18 mouse cellular contexts compared by ENCODE assay signal in the genomic region with DNA sequence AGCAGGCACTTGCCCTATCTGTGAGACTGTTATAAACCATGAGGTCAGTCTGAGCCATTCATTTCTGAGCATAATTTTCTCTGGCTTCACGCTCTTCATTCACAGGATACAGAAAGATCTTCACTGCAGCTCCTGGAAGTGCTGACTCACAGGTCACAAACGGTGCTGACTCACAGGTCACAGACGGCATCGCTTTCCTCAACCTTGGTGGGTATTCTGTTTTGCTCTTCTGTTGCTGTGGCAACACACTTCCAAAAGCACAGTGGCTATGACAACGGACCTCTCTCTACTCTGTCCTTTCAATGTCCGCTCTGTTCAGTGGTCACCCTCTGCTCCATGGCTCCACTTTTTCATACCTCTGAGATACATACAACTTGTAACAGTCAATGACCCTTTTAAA.
DNase-seq lines count a peak whose midpoint lies in the region; ATAC-seq and TF ChIP-seq lines count a peak whose summit lies in the region.
"Had no signal": no experiment of that assay in that cellular context is flagged by ENCODE, and none has a peak within 500 bp of the region (broad histone marks: within the 10 kb centered on the region; RNA-seq: fewer than 3 reads in every experiment).

No protein-coding gene starts in this region.

- 66% methylated on average over 6 of the region's 6 CpGs for WGBS in midbrain, postnatal 0 days
- WGBS in midbrain, embryonic 10.5 days, result 93% methylated on average over 6 of the region's 6 CpGs

- H3K27ac ChIP-seq in midbrain, postnatal 0 days (ENCODE audit: low read depth, low read length), result no peak overlapping the region
- no peak overlapping the region for H3K27ac ChIP-seq in midbrain, embryonic 10.5 days (replicated peaks)
- H3K27ac ChIP-seq: hindbrain, embryonic 10.5 days; intestine, embryonic 15.5 days; limb, embryonic 10.5 days; liver, embryonic 12.5 days had no signal

- no peaks in the 10 kb centered on the region for H3K4me1 ChIP-seq in midbrain, postnatal 0 days (ENCODE audit: insufficient read depth, low read length)
- H3K4me1 ChIP-seq in midbrain, embryonic 10.5 days, result 0 out of 2 replicates have a peak, but pooled peaks cover 3% of the 10 kb centered on the region
- H3K4me1 ChIP-seq: hindbrain, embryonic 10.5 days; intestine, embryonic 15.5 days; limb, embryonic 10.5 days had no signal

- no peak overlapping the region for H3K4me2 ChIP-seq in midbrain, postnatal 0 days (ENCODE audit: low read depth, low read length, poor library complexity, severe bottlenecking)
- H3K4me2 ChIP-seq: intestine, embryonic 15.5 days; liver, embryonic 12.5 days had no signal

- no peaks in the 10 kb centered on the region for H3K9me3 ChIP-seq in midbrain, postnatal 0 days (ENCODE audit: low read length)
- H3K9me3 ChIP-seq in midbrain, embryonic 10.5 days (replicated peaks), result no peaks in the 10 kb centered on the region; the same call in 1 of the 2 replicates
- H3K9me3 ChIP-seq: G1E; intestine, embryonic 15.5 days; limb, embryonic 10.5 days; liver, embryonic 12.5 days had no signal

- H3K36me3 ChIP-seq in midbrain, postnatal 0 days (ENCODE audit: insufficient read depth, low read length), result no peaks in the 10 kb centered on the region
- no peaks in the 10 kb centered on the region for H3K36me3 ChIP-seq in midbrain, embryonic 10.5 days
- H3K36me3 ChIP-seq: G1E; hindbrain, embryonic 10.5 days; intestine, embryonic 15.5 days; limb, embryonic 10.5 days; liver, embryonic 12.5 days had no signal

- no peak for TF ChIP-seq CTCF in midbrain, postnatal 0 days (IDR thresholded peaks at IDR 0.05)

- DNase-seq in adrenal gland, adult 2 months, result peak; percentile 70
- DNase-seq in adrenal gland, adult 18-20 months (ENCODE audit: low spot score in 2 of 2), result no peak
- DNase-seq in midbrain, postnatal 0 days (ENCODE audit: low spot score), result peak; percentile 34
- DNase-seq in midbrain, embryonic 10.5 days (ENCODE audit: low spot score), result no peak
- DNase-seq in R1 (ENCODE audit: low read depth, low spot score) (peak; percentile 73), adipocyte (ENCODE audit: low spot score) (no peak)
- no peak for DNase-seq in spleen, adult 18-20 months
- DNase-seq: B cell, adult 2 months; cerebellum, postnatal 36 days; heart, adult 11 months; kidney, postnatal 36 days; thymus, adult 18-20 months had no signal

- no peaks in the 10 kb centered on the region for H3K27me3 ChIP-seq in midbrain, postnatal 0 days (ENCODE audit: insufficient read depth, low read length)
- no peaks in the 10 kb centered on the region for H3K27me3 ChIP-seq in midbrain, embryonic 10.5 days (ENCODE audit: low read depth, poor library complexity, severe bottlenecking)
- H3K27me3 ChIP-seq: intestine, embryonic 15.5 days; liver, embryonic 12.5 days had no signal

- H3K4me3 ChIP-seq in midbrain, postnatal 0 days (ENCODE audit: low read depth, low read length), result no peak overlapping the region
- no peak overlapping the region for H3K4me3 ChIP-seq in midbrain, embryonic 10.5 days
- H3K4me3 ChIP-seq: hindbrain, embryonic 10.5 days; intestine, embryonic 15.5 days; limb, embryonic 10.5 days; liver, embryonic 12.5 days had no signal

- no peak overlapping the region for H3K9ac ChIP-seq in midbrain, postnatal 0 days (replicated peaks; ENCODE audit: low read length, poor library complexity, severe bottlenecking)
- H3K9ac ChIP-seq: intestine, embryonic 15.5 days; liver, embryonic 12.5 days had no signal

- ATAC-seq in midbrain, postnatal 0 days (ENCODE audit: low FRiP score), result no peak; the same call in 1 of the 2 replicates
- ATAC-seq in granulocyte monocyte progenitor cell, adult 5-6 weeks (replicated peaks; ENCODE audit: poor library complexity, severe bottlenecking), result peak; percentile 20; the same call in 1 of the 2 replicates
- ATAC-seq: intestine, embryonic 15.5 days; liver, embryonic 12.5 days had no signal

Comparison
In these comparisons a context has a peak if more than half of its experiments do, and no peak if none do; other contexts are left out.
1. DNase-seq: peak in adrenal gland, adult 2 months (single experiment), midbrain, postnatal 0 days (single experiment) and R1 (single experiment); none in adrenal gland, adult 18-20 months (0 of 2), midbrain, embryonic 10.5 days (single experiment), spleen, adult 18-20 months (0 of 2) and adipocyte (single experiment).